In the genomic region with DNA sequence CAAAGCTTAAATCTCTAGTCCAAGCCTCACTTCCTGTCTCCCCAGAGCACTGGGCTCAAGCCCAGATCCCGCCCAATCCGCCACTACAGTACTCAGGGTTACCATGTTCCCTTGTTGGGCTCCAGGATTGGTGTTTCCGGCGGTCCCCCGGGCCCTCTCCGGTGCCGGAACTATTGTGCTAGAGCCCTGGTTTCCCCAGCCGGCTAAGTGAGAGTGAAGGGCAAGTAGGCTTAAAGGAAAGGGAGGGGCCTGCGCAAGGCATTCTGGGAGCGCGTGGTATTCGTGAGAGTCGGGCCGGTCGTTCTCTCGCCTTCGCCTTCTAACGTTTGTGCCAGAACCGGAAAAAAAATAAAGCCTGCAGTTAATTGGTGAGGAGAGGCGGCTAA, we compare ENCODE assay signal across 8 mouse cellular contexts. TPM values are rescaled to one million over a fixed set of nuclear protein-coding genes. Genes with fewer than 3 reads are reported as not detected.
DNase-seq lines count a peak whose midpoint lies in the region; ATAC-seq and TF ChIP-seq lines count a peak whose summit lies in the region.

A gene (minus strand): TSS at position 215 of the 386 bp plus-strand sequence.

- peak within 1 kb of the TSS; percentile 97 for H3K27ac ChIP-seq in bone marrow macrophage, adult 2 months (ENCODE audit: insufficient read depth, low read depth, low read length)
- peak within 1 kb of the TSS; percentile 97 for H3K27ac ChIP-seq in embryonic fibroblast, embryonic 13.5 days (ENCODE audit: insufficient read depth, low read length)
- H3K27ac ChIP-seq in kidney, embryonic 14.5 days (ENCODE audit: low read depth, low read length), result peak within 1 kb of the TSS; percentile 95
- H3K27ac ChIP-seq in limb, embryonic 15.5 days, result peak within 1 kb of the TSS; percentile 98

- peaks cover 42% of the 10 kb centered on the region for H3K4me1 ChIP-seq in bone marrow macrophage, adult 2 months (ENCODE audit: control insufficient read depth, insufficient read depth, low read length)
- H3K4me1 ChIP-seq in embryonic fibroblast, embryonic 13.5 days (ENCODE audit: control insufficient read depth, insufficient read depth, low read length), result peaks cover 8% of the 10 kb centered on the region
- peaks cover 19% of the 10 kb centered on the region for H3K4me1 ChIP-seq in kidney, embryonic 14.5 days (ENCODE audit: control insufficient read depth, insufficient read depth, low read length)
- peaks cover 42% of the 10 kb centered on the region for H3K4me1 ChIP-seq in limb, embryonic 15.5 days

- H3K9me3 ChIP-seq in kidney, embryonic 14.5 days (ENCODE audit: control insufficient read depth, low read length), result no peaks in the 10 kb centered on the region
- H3K9me3 ChIP-seq in limb, embryonic 15.5 days, result no peaks in the 10 kb centered on the region

- ATAC-seq in kidney, embryonic 14.5 days (ENCODE audit: low FRiP score, low TSS enrichment), result peak; percentile 89
- peak; percentile 92 for ATAC-seq in limb, embryonic 15.5 days (ENCODE audit: insufficient number of reproducible peaks, low FRiP score, low TSS enrichment, low read depth)

- peak within 1 kb of the TSS; percentile 91 for H3K4me2 ChIP-seq in kidney, embryonic 14.5 days (replicated peaks; ENCODE audit: low read depth, low read length)
- H3K4me2 ChIP-seq in limb, embryonic 15.5 days, result peak within 1 kb of the TSS; percentile 64

- H3K9ac ChIP-seq in kidney, embryonic 14.5 days (ENCODE audit: low read depth, low read length), result peak within 1 kb of the TSS; percentile 93
- H3K9ac ChIP-seq in limb, embryonic 15.5 days, result peak within 1 kb of the TSS; percentile 97

- DNase-seq in A20 (ENCODE audit: low read depth, low spot score), result peak; percentile 96
- peak; percentile 96 to 98 for DNase-seq in heart, adult 9 months (ENCODE audit: low spot score in 2 of 2)
- DNase-seq in monocyte, adult 2 months (ENCODE audit: low read depth in 1 of 2, low spot score in 2 of 2), result peak; percentile 95 to 98
- DNase-seq in spleen, postnatal 36 days (ENCODE audit: low spot score in 2 of 2), result peak; percentile 92 to 95

- H3K4me3 ChIP-seq in bone marrow macrophage, adult 2 months (ENCODE audit: insufficient read depth, low read length), result peak within 1 kb of the TSS; percentile 78
- peak within 1 kb of the TSS; percentile 90 for H3K4me3 ChIP-seq in embryonic fibroblast, embryonic 13.5 days (ENCODE audit: insufficient read depth, low read length)
- H3K4me3 ChIP-seq in kidney, embryonic 14.5 days (ENCODE audit: low read length), result peak within 1 kb of the TSS; percentile 78
- peak within 1 kb of the TSS; percentile 92 for H3K4me3 ChIP-seq in limb, embryonic 15.5 days

- TF ChIP-seq POLR2A in bone marrow macrophage, adult 2 months (IDR thresholded peaks at IDR 0.05; ENCODE audit: borderline replicate concordance, low read depth, low read length), result no peak
- TF ChIP-seq POLR2A in embryonic fibroblast, embryonic 13.5 days (IDR thresholded peaks at IDR 0.05; ENCODE audit: low read depth, low read length), result peak; percentile 79

- H3K36me3 ChIP-seq in kidney, embryonic 14.5 days (ENCODE audit: control insufficient read depth, insufficient read depth, low read length), result peaks cover 31% of the 10 kb centered on the region
- peaks cover 34% of the 10 kb centered on the region for H3K36me3 ChIP-seq in limb, embryonic 15.5 days

- WGBS in kidney, embryonic 14.5 days, result under 1% methylated on average over 20 of the region's 20 CpGs
- under 1% methylated on average over 20 of the region's 20 CpGs for WGBS in limb, embryonic 15.5 days

- no peaks in the 10 kb centered on the region for H3K27me3 ChIP-seq in kidney, embryonic 14.5 days (ENCODE audit: control insufficient read depth, insufficient read depth, low read length)
- H3K27me3 ChIP-seq in limb, embryonic 15.5 days, result no peaks in the 10 kb centered on the region

- TF ChIP-seq CTCF in bone marrow macrophage, adult 2 months (IDR thresholded peaks at IDR 0.05; ENCODE audit: low read depth, low read length), result no peak
- TF ChIP-seq CTCF in embryonic fibroblast, embryonic 13.5 days (IDR thresholded peaks at IDR 0.05; ENCODE audit: borderline replicate concordance, insufficient read depth, low read length), result no peak

RNA-seq across cellular contexts. Expression of the gene that starts here (rescaled TPM):
- polyA plus RNA-seq in bone marrow macrophage, adult 2 months (2012; ENCODE audit: insufficient read depth, insufficient read length, missing spikeins), result 20.1 and 20.7 TPM in 2 replicates
- polyA plus RNA-seq in embryonic fibroblast, embryonic 13.5 days (2011; ENCODE audit: insufficient read length, low read depth, missing spikeins), result 16.1 and 18.1 TPM in 2 replicates
- 31.7 and 46.9 TPM in 2 replicates for polyA plus RNA-seq in kidney, embryonic 14.5 days (2014; fragmentation: Nextera tagmentation; extraction: Ambion mirVana)
- polyA plus RNA-seq in limb, embryonic 15.5 days (2015; fragmentation: Nextera tagmentation; extraction: Ambion mirVana), result 26.1 and 27.6 TPM in 2 replicates

Comparison
In these comparisons a context has a peak if more than half of its experiments do, and no peak if none do; other contexts are left out.
1. Peak in every context shown above with its lines: DNase-seq, ATAC-seq, H3K4me3 ChIP-seq and H3K27ac ChIP-seq.